Mouse (Mus musculus) mature B cell (primary cell): ENCODE results near the gene Fam19a5.

Experiments used
- in situ Hi-C: fragments of 300-500 bp; cut with MboI; formaldehyde crosslinking; loops from 2 replicates; pipeline ENCODE4 v1.14.3; 2019

The Fam19a5 gene

GRCm38 (mm10) chr15:87736345-87736744 lies 192.2 kb downstream of the Fam19a5 start:
- in situ Hi-C loops, result no loop called here

- in situ Hi-C loops, result no loop called here
These were observed 211.4 kb downstream of the Fam19a5 start for GRCm38 (mm10) chr15:87755482-87755881.

DNA sequence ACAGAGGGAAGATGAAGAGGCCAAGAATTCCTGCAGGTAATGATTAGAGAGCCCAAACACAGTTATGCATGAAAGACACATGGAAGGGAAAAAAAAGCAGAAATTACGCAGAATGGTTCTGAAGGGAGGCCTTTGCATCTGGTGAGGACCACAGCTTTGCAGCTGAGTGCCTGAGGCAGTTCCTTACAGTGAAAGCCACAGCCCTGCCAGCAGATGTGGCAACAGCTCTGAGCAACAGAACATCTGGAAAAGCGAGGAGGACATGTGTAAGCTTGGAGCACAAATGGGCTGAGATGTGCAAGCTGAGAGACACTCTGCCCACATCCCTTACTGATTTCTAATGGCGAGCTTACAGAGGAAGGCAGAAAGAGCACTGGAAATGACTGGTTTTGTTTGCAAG lies 221.8 kb downstream of the Fam19a5 start:
- in situ Hi-C loops, result no loop called here

DNA sequence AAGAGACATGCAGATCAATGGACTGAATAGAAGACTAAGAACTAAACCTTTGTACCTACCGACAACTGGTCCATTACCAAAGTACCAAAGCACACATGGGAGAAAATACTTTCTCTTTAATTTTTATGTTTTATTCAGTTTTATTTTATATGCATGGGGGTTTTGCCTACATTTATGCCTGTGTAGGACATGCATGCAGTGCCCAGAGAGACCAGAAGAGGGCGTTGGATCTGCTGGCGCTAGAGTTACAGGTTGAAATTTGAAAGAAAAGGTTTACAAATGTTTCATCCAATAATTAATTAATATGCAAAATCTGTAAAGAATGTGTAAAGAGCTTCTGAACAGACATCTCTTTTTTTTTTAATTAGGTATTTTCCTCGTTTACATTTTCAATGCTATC lies 229.9 kb downstream of the Fam19a5 start:
- in situ Hi-C loops, result no loop called here

DNA sequence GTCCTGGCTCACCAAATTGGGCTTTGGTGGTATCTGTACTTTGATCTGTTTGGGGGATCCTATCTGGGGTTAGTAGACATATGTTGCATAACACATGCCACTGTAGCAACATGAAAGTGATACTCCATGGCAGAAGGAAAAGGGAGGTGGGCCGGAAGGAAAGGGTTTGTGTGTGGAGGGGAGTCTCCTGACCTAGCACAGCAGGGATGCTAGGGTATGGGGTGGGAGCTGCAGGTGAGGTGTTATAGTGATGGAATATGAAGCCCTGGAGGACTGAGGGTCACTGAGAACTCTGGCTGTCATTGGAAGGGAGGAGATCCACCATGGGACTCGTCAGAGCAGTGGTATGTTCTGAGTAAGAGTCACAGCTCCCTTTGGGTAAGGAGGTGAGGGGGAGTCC lies 239.2 kb downstream of the Fam19a5 start:
- in situ Hi-C loops, result no loop called here

DNA sequence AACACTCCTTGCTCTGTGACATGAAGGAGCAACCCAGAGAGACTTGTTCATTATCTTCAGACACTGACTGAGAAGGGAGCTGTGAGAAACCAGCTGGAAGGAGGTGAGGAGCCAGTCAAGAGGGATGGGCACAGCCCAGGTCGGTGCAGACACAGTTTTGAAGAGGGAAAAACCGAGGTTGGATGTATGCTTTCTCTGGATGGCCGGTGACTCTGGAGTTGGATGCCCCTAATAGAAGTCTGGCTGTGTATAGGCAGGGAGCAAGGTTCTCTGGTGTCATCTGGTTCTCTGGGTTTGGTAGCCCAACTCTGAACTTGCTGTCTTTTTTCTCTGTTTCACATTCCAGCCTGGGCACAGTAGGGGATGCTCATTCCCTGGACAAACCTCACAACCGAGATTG lies 245.6 kb downstream of the Fam19a5 start:
- in situ Hi-C loops, result no loop called here

DNA sequence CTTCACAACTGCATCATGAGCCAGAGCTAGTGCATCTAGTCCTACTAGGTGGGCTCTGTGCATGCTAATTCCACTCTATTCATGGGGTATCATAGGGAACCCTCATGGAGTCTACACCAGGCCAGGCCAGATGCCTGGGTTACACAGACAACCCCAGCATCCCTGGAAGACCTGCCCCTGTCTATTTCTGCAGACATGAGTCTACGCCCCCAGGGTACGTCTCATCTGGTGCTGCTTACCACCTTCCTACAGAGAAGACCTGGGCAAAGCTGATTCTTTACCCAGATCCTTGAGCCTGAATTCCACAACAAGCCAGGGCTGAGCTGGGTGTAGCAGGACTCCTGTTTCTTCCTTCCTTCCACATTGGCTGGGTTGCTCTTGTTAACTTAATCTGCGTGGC lies 249.6 kb downstream of the Fam19a5 start:
- in situ Hi-C loops, result no loop called here

DNA sequence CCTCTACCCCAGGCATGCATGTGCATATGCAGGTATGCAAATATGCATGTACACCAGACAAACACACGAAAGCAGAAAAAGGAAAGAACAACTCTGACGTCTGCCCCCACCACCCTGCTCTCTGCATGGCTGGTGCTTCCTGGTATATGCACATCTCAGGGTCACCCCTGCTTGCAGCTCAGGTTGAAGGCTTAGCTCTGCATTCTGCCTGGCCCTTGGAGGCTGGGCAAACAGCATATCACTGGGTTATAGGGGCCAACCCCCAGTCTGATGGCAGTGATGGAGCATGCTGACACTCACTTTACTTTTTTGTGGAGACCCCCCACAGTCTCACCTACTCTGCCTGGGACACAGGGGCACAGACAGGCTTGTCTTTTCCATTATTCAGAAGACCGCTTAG lies 252.5 kb downstream of the Fam19a5 start:
- in situ Hi-C loops, result no loop called here
